Mouse (Mus musculus): ENCODE measurements at regions not wholly inside any gene's neighbourhood (a gene's known extent, or its start where the extent isn't known, plus 50 kb on each side); places are given as distances from the start of the nearest gene placed in this dataset.

DNA sequence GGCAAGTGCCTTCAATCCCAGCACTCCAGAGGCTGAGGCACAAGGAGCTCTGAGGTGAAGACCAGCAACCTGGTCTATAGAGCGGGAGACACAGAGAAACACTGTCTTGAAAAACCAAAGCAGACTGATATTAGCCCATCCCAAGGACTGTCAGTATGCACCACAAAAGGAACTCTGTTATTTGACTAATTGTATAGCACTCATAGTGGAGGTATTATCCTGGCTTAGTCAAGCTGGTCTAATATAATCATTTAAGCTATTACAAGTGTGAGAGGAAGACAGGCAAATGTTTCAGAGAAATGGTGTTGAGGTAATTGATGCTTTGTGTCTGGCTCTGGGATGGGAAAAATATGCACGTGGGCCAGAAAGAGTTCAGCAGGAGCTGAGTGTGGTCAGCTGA lies 121.3 kb upstream of the Vegfc start:
- peak; percentile 60 for DNase-seq (ENCODE audit: low spot score)

DNA sequence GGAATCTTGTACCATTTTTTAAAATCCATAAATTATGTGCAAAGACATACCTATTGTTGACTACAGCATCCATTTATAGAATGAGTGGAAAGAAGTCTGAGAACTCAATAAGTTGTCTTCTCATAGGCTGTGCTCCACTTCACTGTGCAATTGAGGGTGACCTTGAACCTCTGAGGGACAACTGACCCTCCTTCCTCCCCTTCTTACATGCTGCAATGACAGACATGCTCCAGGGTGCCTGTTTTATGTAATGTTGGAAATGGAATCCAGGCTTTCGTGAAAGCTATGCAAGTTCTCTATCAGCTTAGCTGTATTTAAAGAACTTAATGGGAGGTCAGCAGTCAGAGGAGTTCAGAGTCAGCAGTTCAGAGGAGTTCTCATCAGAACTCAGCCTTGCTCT lies 118.9 kb upstream of the Vegfc start:
- DNase-seq (ENCODE audit: low spot score), result no peak

DNA sequence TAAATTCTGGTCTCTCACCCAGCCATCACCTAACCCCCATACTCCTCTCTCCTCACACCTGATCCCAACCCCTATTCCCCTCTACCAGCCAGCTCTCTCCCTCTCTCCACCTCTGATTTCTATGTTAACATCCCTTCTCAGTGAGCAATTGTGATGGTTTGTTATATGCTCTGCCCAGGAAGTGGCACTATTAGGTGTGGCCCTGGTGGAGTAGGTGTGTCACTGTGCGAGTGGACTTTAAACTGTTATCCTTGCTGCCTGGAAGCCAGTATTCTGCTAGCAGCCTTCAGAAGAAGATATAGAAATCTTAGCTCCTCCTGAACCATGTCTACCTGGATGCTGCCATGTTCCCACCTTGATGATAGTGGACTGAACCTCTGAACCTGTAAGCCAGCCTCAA lies 114.4 kb upstream of the Vegfc start:
- DNase-seq (ENCODE audit: low spot score), result no peak

DNA sequence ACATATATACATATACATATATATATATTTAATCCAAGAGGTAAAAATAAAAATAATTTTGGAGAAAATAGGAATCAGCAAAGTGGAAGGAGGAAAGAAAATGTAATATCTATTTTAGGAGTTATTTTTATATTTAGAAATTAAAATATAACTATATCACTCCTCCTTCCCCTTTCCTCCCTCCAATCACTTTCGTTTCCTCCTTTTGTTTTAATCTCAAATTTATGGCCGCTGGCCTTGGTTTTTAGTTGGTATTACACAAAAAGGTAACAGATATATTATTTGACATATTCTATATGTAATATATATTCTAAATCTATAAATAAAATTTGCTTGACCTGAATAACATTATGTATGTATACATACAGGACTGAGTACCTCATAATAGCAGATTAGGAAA lies 93.1 kb upstream of the Vegfc start:
- DNase-seq (ENCODE audit: low spot score), result no peak

- no peak for DNase-seq (ENCODE audit: low spot score)
Observed at GRCm38 (mm10) chr8:53985685-53986084, 91.7 kb upstream of the Vegfc start.

DNA sequence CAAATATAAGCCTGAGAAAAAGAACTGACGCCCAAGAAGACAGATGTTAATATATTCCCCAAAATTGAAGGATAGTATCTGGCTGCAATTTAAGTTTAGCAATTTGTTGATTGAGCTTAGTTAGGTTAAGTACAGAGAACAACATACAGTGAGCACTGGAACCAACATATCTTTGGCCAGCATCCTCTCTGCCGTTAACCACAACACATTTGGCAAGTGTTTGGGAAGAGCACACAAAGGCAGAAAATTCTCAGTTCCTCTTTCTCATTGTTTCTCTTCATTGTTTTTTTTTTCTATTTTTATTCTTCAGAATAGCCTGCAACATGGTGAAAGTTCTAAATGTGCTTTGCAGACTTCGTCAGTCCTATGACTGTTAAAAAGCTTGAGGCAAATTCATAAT lies 83.2 kb upstream of the Vegfc start:
- DNase-seq (ENCODE audit: low spot score), result no peak

- DNase-seq (ENCODE audit: low spot score), result no peak
Observed at GRCm38 (mm10) chr8:53997461-53997860, 79.9 kb upstream of the Vegfc start.

GRCm38 (mm10) chr8:54002948-54003347 lies 74.5 kb upstream of the Vegfc start:
- no peak for DNase-seq (ENCODE audit: low spot score)

GRCm38 (mm10) chr8:54014096-54014495 lies 63.3 kb upstream of the Vegfc start:
- no peak for DNase-seq (ENCODE audit: low spot score)

DNA sequence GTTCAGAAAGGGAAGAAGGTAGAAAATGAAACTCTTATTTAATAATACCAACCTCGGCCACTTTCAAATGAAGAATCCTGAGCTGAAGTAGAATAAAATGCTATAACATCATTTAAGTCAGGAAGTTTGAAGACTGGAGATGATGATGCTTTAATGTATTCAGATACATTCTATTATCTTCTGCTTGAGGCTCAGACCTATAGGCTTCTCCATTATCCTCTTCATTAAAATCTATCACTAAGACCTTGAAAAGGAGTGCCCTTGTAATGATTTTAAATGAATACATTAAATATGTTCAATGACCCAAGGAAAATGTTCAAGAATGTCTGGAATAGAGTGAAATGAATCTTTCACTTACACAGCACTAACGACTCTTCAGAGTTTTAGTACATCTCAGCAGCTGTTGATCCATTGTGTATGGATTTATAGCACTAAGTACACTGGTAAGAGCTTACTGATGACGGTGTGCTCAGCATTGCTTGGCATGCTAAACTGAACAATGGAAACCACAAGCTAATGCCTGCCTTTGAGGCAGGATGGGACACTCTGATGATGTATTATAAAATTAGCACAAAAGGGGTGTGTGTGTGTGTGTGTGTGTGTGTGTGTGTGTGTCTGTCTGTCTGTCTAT lies 58.8 kb upstream of the Vegfc start:
- peak; percentile 45 for DNase-seq (ENCODE audit: low spot score)

All from retina, embryonic 14.5 days (tissue).